Mouse (Mus musculus): ENCODE results near the gene Tgm5. TPM values are rescaled to one million over a fixed set of nuclear protein-coding genes. Genes with fewer than 3 reads are reported as not detected.
"Not testable (repeated sequence)": the region's sequence is repeated elsewhere in the genome, so short reads cannot be mapped to it uniquely, and the experiment has no call there.

Tgm5 gene
- polyA plus RNA-seq, 1 experiment from 2014 or later = not detected

DNA sequence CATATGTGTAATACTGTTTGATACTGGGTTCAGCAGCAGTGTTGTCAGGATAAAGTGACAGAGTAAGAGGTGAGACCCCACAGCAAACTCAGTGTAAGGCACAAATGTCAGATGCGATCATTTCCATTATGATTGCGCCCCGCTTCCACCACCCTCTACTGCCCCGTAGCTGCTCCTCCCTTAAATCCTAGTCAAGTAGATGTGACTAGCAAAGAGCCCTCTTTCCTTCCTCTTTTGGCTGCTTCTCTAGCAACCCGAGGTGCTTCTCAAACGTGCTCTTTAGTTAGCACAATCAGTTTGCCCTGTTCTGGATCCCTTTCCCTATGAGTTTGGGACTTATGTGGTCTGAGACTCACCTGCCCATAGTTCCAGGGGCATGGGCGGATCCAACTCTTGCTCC lies 10.9 kb downstream of the Tgm5 start:
- Histone ChIP-seq H3K36me3 (no peaks in the 10 kb centered on the region), H3K27ac (no peak overlapping the region), H3K4me3 (no peak overlapping the region), H3K4me1 (no peaks in the 10 kb centered on the region), H3K27me3 (ENCODE audit: insufficient read depth, poor library complexity, severe bottlenecking) (no peaks in the 10 kb centered on the region), H3K9me3 (no peaks in the 10 kb centered on the region)
- no peak for DNase-seq (ENCODE audit: low spot score)
- 77% methylated on average over 7 of the region's 7 CpGs for WGBS

DNA sequence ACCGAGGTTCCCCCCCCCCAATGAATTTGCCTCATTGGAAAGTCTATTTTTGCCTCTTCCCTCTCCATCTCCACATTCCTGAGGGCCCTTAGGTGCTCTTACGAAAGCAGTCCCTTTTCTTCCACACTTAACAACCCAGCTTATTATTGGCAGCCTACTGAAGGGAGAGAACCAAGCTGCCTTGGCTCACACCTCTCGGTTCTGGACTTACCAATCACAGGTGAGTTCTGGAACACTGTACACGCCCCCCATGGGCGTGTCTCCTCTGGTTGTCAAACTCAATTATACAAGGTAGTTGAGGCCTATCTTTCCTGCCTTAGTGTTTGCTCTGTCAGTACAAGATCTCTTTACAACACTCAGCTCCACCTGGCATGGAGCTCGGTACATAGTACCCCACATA lies 13.8 kb downstream of the Tgm5 start:
- no peak overlapping the region for H3K27ac ChIP-seq
- no peaks in the 10 kb centered on the region for H3K27me3 ChIP-seq (ENCODE audit: insufficient read depth, poor library complexity, severe bottlenecking)
- no peaks in the 10 kb centered on the region for H3K9me3 ChIP-seq
- H3K4me3 ChIP-seq = no peak overlapping the region
- DNase-seq (ENCODE audit: low spot score) = peak; percentile 36
- no peaks in the 10 kb centered on the region for H3K36me3 ChIP-seq
- H3K4me1 ChIP-seq = no peaks in the 10 kb centered on the region
- 74% methylated on average over 6 of the region's 6 CpGs for WGBS

DNA sequence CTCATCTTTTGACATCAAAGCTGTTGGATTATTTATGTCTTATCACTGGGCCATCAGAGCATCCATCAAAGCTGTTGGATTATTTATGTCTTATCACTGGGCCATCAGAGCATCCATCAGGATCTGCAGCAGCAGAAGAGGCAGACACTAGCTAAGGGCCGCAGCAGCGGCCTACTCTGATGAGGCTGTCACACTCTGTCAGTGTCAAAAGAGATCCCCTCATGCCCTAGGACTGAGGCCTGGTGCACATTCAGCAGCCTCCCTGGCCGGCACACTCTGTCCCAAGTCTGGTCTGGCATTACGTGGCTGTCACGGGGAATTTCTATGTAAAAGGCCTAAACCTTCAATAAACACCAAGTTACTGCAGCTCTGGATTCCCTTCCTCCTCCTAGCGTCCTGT lies 16.1 kb downstream of the Tgm5 start:
- 75% methylated on average over 6 of the region's 6 CpGs for WGBS
- Histone ChIP-seq H3K27me3 (ENCODE audit: insufficient read depth, poor library complexity, severe bottlenecking) (no peaks in the 10 kb centered on the region), H3K27ac (no peak overlapping the region), H3K9me3 (no peaks in the 10 kb centered on the region), H3K4me3 (no peak overlapping the region), H3K36me3 (no peaks in the 10 kb centered on the region), H3K4me1 (no peaks in the 10 kb centered on the region)
- DNase-seq (ENCODE audit: low spot score) = peak; percentile 22

DNA sequence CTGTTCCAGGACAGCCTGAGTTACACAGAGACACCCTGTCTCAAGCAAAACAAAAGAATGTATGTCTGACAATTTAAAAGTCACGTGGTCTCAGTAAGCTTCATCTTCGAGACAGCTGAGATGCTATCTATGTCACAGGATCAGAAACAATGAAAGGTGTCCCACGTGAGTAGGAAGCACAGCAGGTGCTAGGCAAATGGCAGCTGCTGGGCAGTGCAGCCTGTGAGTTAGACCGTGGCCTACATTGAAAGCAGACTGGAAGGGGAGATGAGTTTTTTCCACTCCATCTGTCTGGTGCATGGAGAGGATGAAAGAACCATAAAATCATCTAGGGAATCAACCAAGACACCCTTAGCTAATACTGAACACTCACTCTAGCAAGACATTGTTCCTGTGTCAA lies 18.5 kb downstream of the Tgm5 start:
- no peaks in the 10 kb centered on the region for H3K27me3 ChIP-seq (ENCODE audit: insufficient read depth, poor library complexity, severe bottlenecking)
- no peak for DNase-seq (ENCODE audit: low spot score)
- H3K36me3 ChIP-seq = no peaks in the 10 kb centered on the region
- no peaks in the 10 kb centered on the region for H3K4me1 ChIP-seq
- no peak overlapping the region for H3K4me3 ChIP-seq
- H3K9me3 ChIP-seq = no peaks in the 10 kb centered on the region
- WGBS = 61% methylated on average over 4 of the region's 4 CpGs
- no peak overlapping the region for H3K27ac ChIP-seq

- no peak for DNase-seq (ENCODE audit: low spot score)
- WGBS = 73% methylated on average over 2 of the region's 2 CpGs
- Histone ChIP-seq H3K27me3 (ENCODE audit: insufficient read depth, poor library complexity, severe bottlenecking) (no peaks in the 10 kb centered on the region), H3K27ac (no peak overlapping the region), H3K4me1 (no peaks in the 10 kb centered on the region; the same call in 1 of the 2 replicates), H3K36me3 (no peaks in the 10 kb centered on the region), H3K4me3 (no peak overlapping the region), H3K9me3 (no peaks in the 10 kb centered on the region)
Observed at GRCm38 (mm10) chr2:121061315-121061714, 24.3 kb downstream of the Tgm5 start.

- 47% methylated on average over 6 of the region's 6 CpGs for WGBS
- no peak overlapping the region for H3K4me3 ChIP-seq
- H3K27me3 ChIP-seq (ENCODE audit: insufficient read depth, poor library complexity, severe bottlenecking) = no peaks in the 10 kb centered on the region
- H3K27ac ChIP-seq = no peak overlapping the region
- no peaks in the 10 kb centered on the region for H3K9me3 ChIP-seq
- no peak for DNase-seq (ENCODE audit: low spot score)
- no peaks in the 10 kb centered on the region for H3K36me3 ChIP-seq
- H3K4me1 ChIP-seq = no peaks in the 10 kb centered on the region; the same call in 1 of the 2 replicates
Observed at GRCm38 (mm10) chr2:121057997-121058396, 27.6 kb downstream of the Tgm5 start.

GRCm38 (mm10) chr2:121055915-121056314 lies 29.7 kb downstream of the Tgm5 start:
- Histone ChIP-seq H3K36me3 (no peaks in the 10 kb centered on the region), H3K4me1 (no peaks in the 10 kb centered on the region; the same call in 1 of the 2 replicates), H3K4me3 (no peak overlapping the region), H3K27ac (no peak overlapping the region), H3K9me3 (no peaks in the 10 kb centered on the region), H3K27me3 (ENCODE audit: insufficient read depth, poor library complexity, severe bottlenecking) (no peaks in the 10 kb centered on the region)
- DNase-seq (ENCODE audit: low spot score) = peak; percentile 77
- WGBS = 78% methylated on average over 6 of the region's 6 CpGs

DNA sequence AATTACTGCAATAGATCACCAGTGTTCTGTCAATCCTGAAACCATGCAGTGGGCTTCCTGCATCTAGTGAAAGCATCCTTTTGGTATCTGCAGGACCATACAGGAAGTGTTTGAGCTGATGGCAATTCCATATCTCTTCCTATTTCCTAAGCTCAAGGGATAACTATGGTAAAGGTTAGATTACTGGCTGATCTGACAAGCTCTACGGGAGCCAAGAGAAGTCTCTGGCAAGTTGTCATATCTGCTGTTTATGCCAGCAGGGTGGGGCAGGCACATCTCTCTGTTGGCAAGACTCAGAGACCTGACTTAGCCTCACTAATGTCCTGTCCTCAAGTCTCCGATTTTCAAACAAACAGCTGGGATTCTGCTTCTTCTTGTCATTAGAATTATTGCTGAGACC lies 31.6 kb downstream of the Tgm5 start:
- DNase-seq (ENCODE audit: low spot score) = peak; percentile 14
- Histone ChIP-seq H3K4me1 (no peaks in the 10 kb centered on the region; the same call in 1 of the 2 replicates), H3K36me3 (no peaks in the 10 kb centered on the region), H3K27me3 (ENCODE audit: insufficient read depth, poor library complexity, severe bottlenecking) (no peaks in the 10 kb centered on the region), H3K9me3 (no peaks in the 10 kb centered on the region), H3K27ac (no peak overlapping the region), H3K4me3 (no peak overlapping the region)
- 64% methylated on average over 2 of the region's 2 CpGs for WGBS

- H3K36me3 ChIP-seq = no peaks in the 10 kb centered on the region
- no peak overlapping the region for H3K4me3 ChIP-seq
- no peaks in the 10 kb centered on the region for H3K27me3 ChIP-seq (ENCODE audit: insufficient read depth, poor library complexity, severe bottlenecking)
- 86% methylated on average over 5 of the region's 5 CpGs for WGBS
- H3K9me3 ChIP-seq = no peaks in the 10 kb centered on the region
- no peak overlapping the region for H3K27ac ChIP-seq
- peak; percentile 64 for DNase-seq (ENCODE audit: low spot score)
- no peaks in the 10 kb centered on the region for H3K4me1 ChIP-seq
Observed at GRCm38 (mm10) chr2:121052176-121052575, 33.5 kb downstream of the Tgm5 start.

DNA sequence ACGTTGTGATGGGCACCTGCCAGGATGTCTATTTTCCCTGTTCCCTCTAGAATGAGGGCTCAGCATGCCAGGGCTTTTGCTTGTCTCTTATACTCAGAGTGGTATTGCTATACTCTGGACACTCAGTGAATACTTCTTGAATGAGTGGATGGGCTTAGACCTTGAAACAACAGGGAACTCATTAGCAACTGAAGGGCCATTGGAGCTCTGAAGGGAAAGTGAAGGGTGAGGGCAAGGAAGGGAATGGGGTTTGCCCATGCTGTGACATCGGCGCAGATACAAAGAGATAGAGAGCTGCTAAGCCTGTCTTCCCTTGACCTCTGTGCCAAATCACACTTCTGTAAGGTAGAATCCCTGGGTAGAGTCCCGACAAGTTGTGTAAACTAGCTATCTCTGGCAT lies 40.0 kb downstream of the Tgm5 start:
- no peaks in the 10 kb centered on the region for H3K9me3 ChIP-seq
- DNase-seq (ENCODE audit: low spot score) = no peak
- no peak overlapping the region for H3K27ac ChIP-seq
- no peak overlapping the region for H3K4me3 ChIP-seq
- H3K27me3 ChIP-seq (ENCODE audit: insufficient read depth, poor library complexity, severe bottlenecking) = no peaks in the 10 kb centered on the region
- no peaks in the 10 kb centered on the region for H3K36me3 ChIP-seq
- WGBS = 78% methylated on average over 4 of the region's 4 CpGs
- no peaks in the 10 kb centered on the region for H3K4me1 ChIP-seq

GRCm38 (mm10) chr2:121041098-121041497 lies 44.5 kb downstream of the Tgm5 start:
- no peaks in the 10 kb centered on the region for H3K27me3 ChIP-seq (ENCODE audit: insufficient read depth, poor library complexity, severe bottlenecking)
- no peak overlapping the region for H3K27ac ChIP-seq
- DNase-seq (ENCODE audit: low spot score) = no peak
- no peak overlapping the region for H3K4me3 ChIP-seq
- whole genome bisulfite sequencing = 42% methylated on average over 5 of the region's 5 CpGs
- no peaks in the 10 kb centered on the region for H3K36me3 ChIP-seq
- 0 out of 2 replicates have a peak, but pooled peaks cover 5% of the 10 kb centered on the region for H3K4me1 ChIP-seq
- H3K9me3 ChIP-seq = no peaks in the 10 kb centered on the region

- Histone ChIP-seq H3K27me3 (ENCODE audit: insufficient read depth, poor library complexity, severe bottlenecking) (no peaks in the 10 kb centered on the region), H3K4me3 (no peak overlapping the region), H3K9me3 (no peaks in the 10 kb centered on the region), H3K27ac (no peak overlapping the region), H3K4me1 (0 out of 2 replicates have a peak, but pooled peaks cover 5% of the 10 kb centered on the region), H3K36me3 (no peaks in the 10 kb centered on the region)
- WGBS = 80% methylated on average over 1 of the region's 1 CpGs
- peak; percentile 63 for DNase-seq (ENCODE audit: low spot score)
Observed at GRCm38 (mm10) chr2:121039382-121039781, 46.3 kb downstream of the Tgm5 start.

GRCm38 (mm10) chr2:121038851-121039250 lies 46.8 kb downstream of the Tgm5 start:
- H3K36me3 ChIP-seq; H3K27ac ChIP-seq; H3K27me3 ChIP-seq (ENCODE audit: insufficient read depth, poor library complexity, severe bottlenecking); H3K4me1 ChIP-seq; H3K4me3 ChIP-seq; H3K9me3 ChIP-seq: not testable (repeated sequence)
- WGBS = 58% methylated on average over 1 of the region's 1 CpGs
- peak; percentile 51 for DNase-seq (ENCODE audit: low spot score)

DNA sequence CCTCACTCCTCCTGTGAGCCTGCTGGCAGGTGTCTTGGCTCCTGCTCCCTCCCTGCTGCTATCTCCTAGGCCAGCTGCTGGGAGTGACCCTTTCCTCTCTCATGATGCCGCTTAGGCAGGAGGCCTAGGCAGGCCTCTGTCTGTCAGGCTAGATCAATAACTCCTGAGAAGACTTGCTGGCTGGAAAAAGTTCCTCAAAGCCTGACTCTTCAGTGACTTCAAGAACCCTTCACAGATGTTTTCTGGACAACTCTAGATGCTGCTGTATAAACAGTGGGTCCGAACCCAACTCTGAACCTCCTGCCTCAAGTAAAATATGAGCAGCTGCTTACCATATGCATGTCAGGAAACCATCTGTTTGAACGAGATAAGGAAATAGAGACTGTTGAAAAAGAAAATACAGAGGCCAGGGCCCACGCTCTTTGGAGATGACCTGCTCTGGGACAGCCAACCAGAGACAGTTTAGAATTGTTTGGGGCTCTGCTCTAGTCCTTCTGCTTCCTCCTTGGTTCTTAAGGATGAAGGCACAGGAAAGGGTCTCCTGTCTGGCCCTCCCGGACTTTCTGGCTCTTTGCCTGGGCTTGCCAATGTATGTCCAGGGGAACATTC lies 48.8 kb downstream of the Tgm5 start, which contains the start of gene Epb42:
Epb42 (minus strand) TSS at position 340 of the 609 bp plus-strand sequence.
- H3K9me3 ChIP-seq = no peaks in the 10 kb centered on the region
- peak; percentile 93 for DNase-seq (ENCODE audit: low spot score)
- peak within 1 kb of the TSS; percentile 40 for H3K4me3 ChIP-seq
- no peaks in the 10 kb centered on the region for H3K27me3 ChIP-seq (ENCODE audit: insufficient read depth, poor library complexity, severe bottlenecking)
- peak within 1 kb of the TSS; percentile 43 for H3K27ac ChIP-seq
- no peaks in the 10 kb centered on the region for H3K36me3 ChIP-seq
- 0 out of 2 replicates have a peak, but pooled peaks cover 5% of the 10 kb centered on the region for H3K4me1 ChIP-seq
- 49% methylated on average over 5 of the region's 5 CpGs for WGBS

All from heart, embryonic 10.5 days (tissue).